Mouse (Mus musculus): ENCODE measurements around the gene Wdr11.

DNA sequence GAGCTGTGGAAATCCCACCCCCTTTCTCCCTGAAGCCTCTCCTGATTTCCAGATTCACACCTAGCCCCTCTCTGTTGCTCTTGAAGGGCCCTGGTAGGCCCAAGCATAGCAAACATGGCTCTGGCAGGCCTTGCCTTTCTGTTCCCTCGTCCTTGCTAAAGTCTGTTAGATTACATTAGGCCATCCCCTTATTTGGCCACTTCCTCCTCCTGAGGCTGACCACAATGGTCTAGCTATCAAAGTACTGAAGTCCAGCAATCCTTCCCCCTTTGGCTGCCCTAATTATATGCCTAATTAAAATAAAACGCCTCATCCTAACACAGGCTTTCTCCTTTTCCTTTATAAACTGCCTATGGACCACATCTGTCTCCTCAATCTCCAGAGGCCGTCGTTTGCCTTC is 85.5 kb downstream of the Wdr11 start:
- TF ChIP-seq CTCF (conservative IDR thresholded peaks at IDR 0.05; ENCODE audit: insufficient read depth, insufficient read length, low read depth, low read length), result no peak
- no peak for TF ChIP-seq POLR2A (IDR thresholded peaks at IDR 0.05; ENCODE audit: low read depth, low read length)
